Mouse (Mus musculus) urinary bladder, adult 18-20 months (tissue): ENCODE measurements around the gene Irf4.

Experiments used
- DNase-seq, 2 experiments: peaks; one replicate each; pipeline ENCODE4 v3.0.0; 2022; ENCODE audit warnings: low spot score in 2 of 2, mixed read lengths in 2 of 2

The Irf4 gene

GRCm38 (mm10) chr13:30801886-30802285, 52.9 kb downstream of the Irf4 start:
- no peak for DNase-seq

GRCm38 (mm10) chr13:30802336-30802955, 53.4 kb downstream of the Irf4 start:
- DNase-seq = no peak

- no peak for DNase-seq
Observed at GRCm38 (mm10) chr13:30809240-30809639, 60.2 kb downstream of the Irf4 start.

DNA sequence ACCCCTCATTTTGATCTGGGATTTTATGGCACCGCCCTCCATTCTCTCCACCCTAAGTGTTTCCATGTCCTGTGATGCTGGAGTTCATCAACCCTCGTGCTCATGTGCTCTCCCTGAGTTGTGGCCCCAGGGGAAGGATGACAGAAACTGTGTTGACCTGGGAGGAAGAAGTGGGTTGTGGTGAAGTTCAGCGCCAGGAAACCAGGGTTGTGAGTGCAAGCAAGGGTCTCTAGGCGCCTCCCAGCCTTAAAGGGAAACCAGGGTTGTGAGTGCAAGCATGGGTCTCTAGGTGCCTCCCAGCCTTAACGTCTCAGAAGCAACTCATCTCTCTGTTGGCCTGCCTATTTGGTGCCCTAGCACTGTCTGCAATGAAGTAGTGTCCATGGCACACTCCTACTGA, 64.4 kb downstream of the Irf4 start:
- DNase-seq = no peak

- DNase-seq = no peak
Observed at GRCm38 (mm10) chr13:30814256-30814655, 65.2 kb downstream of the Irf4 start.
